Mouse (Mus musculus): ENCODE data around the gene 4930558C23Rik. TPM values are rescaled to one million over a fixed set of nuclear protein-coding genes. Genes with fewer than 3 reads are reported as not detected.
"Not testable (repeated sequence)": the region's sequence is repeated elsewhere in the genome, so short reads cannot be mapped to it uniquely, and the experiment has no call there.

4930558C23Rik gene
- not detected in 2 replicates for polyA plus RNA-seq (2016; fragmentation: Nextera tagmentation; extraction: Ambion mirVana)

GRCm38 (mm10) chr3:95402741-95403140 lies at the start of gene 4930558C23Rik:
4930558C23Rik (minus strand) TSS chr3:95402841.
- H3K4me1 ChIP-seq, result no peaks in the 10 kb centered on the region
- H3K9me3 ChIP-seq, result no peaks in the 10 kb centered on the region
- H3K4me3 ChIP-seq, result no peak within 1 kb of the TSS
- DNase-seq (ENCODE audit: low spot score), result no peak
- no peaks in the 10 kb centered on the region for H3K27me3 ChIP-seq (ENCODE audit: insufficient read depth, poor library complexity, severe bottlenecking)
- H3K36me3 ChIP-seq, result no peaks in the 10 kb centered on the region
- no peak within 1 kb of the TSS for H3K27ac ChIP-seq
- 89% methylated on average over 3 of the region's 3 CpGs for WGBS

GRCm38 (mm10) chr3:95450915-95451314 lies 48.3 kb upstream of the 4930558C23Rik start:
- Histone ChIP-seq H3K4me1 (no peaks in the 10 kb centered on the region; the same call in 1 of the 2 replicates), H3K27me3 (ENCODE audit: insufficient read depth, poor library complexity, severe bottlenecking) (no peaks in the 10 kb centered on the region), H3K36me3 (peaks cover 41% of the 10 kb centered on the region), H3K4me3 (no peak overlapping the region), H3K27ac (no peak overlapping the region), H3K9me3 (no peaks in the 10 kb centered on the region)
- 92% methylated on average over 3 of the region's 3 CpGs for WGBS
- no peak for DNase-seq (ENCODE audit: low spot score)

DNA sequence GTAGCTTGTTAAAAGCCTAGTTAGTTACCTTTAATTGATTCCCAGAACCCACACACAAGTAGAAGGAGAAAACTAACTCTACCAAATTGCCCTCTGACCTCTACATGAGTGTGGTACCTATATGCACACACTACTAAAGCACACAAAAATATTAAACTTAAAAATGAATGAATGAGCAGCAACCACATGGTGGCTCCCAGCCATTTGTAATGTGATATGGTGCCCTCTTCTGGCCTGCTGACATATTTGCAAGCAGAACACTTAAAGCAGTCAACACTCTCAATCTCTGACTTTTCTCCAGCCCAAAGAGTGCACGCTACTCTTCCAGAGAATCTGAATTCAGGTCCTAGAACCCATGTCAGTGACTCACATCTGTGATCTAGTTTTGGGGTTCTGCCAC lies 47.8 kb upstream of the 4930558C23Rik start:
- Histone ChIP-seq H3K4me1 (peaks cover 1% of the 10 kb centered on the region; the same call in 1 of the 2 replicates), H3K27me3 (ENCODE audit: insufficient read depth, poor library complexity, severe bottlenecking) (no peaks in the 10 kb centered on the region), H3K4me3 (no peak overlapping the region), H3K36me3 (peaks cover 41% of the 10 kb centered on the region), H3K27ac (no peak overlapping the region), H3K9me3 (no peaks in the 10 kb centered on the region)
- peak; percentile 78 for DNase-seq (ENCODE audit: low spot score)
- WGBS, result 20% methylated on average over 1 of the region's 1 CpGs

DNA sequence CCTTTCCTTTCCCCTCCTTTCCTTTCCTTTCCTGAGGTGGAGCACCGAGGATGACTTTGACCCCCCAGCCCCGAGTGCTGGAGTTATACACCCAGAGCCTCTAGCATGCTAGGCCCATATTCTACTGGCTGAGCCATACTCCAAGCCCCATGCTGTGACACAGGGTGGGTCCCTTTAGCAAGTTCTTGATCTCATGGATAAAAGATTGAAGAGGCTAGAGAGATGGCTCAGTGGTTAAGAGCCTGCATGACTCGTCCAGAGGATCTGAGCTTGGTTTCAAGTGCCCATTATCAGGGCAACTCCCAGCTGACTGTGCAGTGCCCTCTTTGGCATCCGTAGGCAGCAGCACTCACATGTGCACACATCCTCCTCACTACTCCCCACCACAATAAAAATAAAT lies 42.7 kb upstream of the 4930558C23Rik start:
- WGBS, result 69% methylated on average over 4 of the region's 4 CpGs

GRCm38 (mm10) chr3:95442406-95443117 lies 39.9 kb upstream of the 4930558C23Rik start:
- no peaks in the 10 kb centered on the region for H3K27me3 ChIP-seq (ENCODE audit: insufficient read depth, poor library complexity, severe bottlenecking)
- 89% methylated on average over 5 of the region's 5 CpGs for WGBS
- H3K9me3 ChIP-seq, result no peaks in the 10 kb centered on the region
- no peak for DNase-seq (ENCODE audit: low spot score)
- no peak overlapping the region for H3K4me3 ChIP-seq
- H3K27ac ChIP-seq, result no peak overlapping the region
- H3K36me3 ChIP-seq, result peaks cover 20% of the 10 kb centered on the region
- H3K4me1 ChIP-seq, result peaks cover 3% of the 10 kb centered on the region; the same call in 1 of the 2 replicates

More for the DNA sequence above, 42.7 kb upstream of the 4930558C23Rik start:
- Histone ChIP-seq H3K4me3 (no peak overlapping the region), H3K36me3 (peaks cover 16% of the 10 kb centered on the region), H3K4me1 (peaks cover 3% of the 10 kb centered on the region; the same call in 1 of the 2 replicates), H3K9me3 (no peaks in the 10 kb centered on the region), H3K27me3 (ENCODE audit: insufficient read depth, poor library complexity, severe bottlenecking) (no peaks in the 10 kb centered on the region), H3K27ac (no peak overlapping the region)
- no peak for DNase-seq (ENCODE audit: low spot score)

DNA sequence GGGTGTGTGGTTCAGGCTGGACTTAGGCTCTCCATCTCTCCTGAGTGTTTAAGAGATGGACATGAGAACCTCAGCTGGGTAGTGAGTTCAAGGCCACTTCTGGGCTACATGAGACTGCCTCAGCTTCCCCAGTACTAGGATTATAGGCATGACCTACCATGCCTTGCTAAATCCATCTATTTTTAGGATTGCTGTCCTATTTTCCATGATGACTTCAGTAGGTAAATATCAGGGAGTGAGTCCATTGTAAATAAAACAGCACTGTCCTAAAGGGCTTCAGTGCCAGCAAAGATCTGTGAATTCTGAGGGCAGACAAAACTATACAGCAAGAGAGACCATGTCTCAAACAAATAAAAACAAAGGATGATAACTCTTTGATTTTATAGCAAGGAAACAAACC lies 37.0 kb upstream of the 4930558C23Rik start:
- H3K4me1 ChIP-seq, result peaks cover 5% of the 10 kb centered on the region; the same call in 1 of the 2 replicates
- no peak for DNase-seq (ENCODE audit: low spot score)
- H3K36me3 ChIP-seq, result peaks cover 30% of the 10 kb centered on the region
- no peak overlapping the region for H3K27ac ChIP-seq
- no peak overlapping the region for H3K4me3 ChIP-seq
- H3K9me3 ChIP-seq, result no peaks in the 10 kb centered on the region
- no peaks in the 10 kb centered on the region for H3K27me3 ChIP-seq (ENCODE audit: insufficient read depth, poor library complexity, severe bottlenecking)

DNA sequence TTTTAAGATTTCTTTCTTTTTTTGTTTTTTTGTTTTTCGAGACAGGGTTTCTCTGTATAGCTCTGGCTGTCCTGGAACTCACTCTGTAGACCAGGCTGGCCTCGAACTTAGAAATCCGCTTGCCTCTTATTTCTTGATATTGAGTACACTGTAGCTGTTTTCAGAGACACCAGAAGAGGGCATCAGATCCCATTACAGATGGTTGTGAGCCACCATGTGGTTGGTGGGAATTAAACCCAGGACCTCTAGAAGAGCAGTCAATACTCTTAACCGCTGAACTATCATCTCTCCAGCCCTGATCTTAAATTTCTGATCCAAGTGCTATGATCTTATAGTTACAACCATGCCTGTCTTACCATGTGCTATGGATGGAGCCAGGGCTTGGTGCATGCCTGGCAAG lies 36.0 kb upstream of the 4930558C23Rik start:
- WGBS, result 91% methylated on average over 4 of the region's 4 CpGs
- H3K9me3 ChIP-seq; H3K27ac ChIP-seq; DNase-seq (ENCODE audit: low spot score); H3K4me1 ChIP-seq; H3K27me3 ChIP-seq (ENCODE audit: insufficient read depth, poor library complexity, severe bottlenecking); H3K4me3 ChIP-seq: not testable (repeated sequence)
- H3K36me3 ChIP-seq, result peaks cover 26% of the 10 kb centered on the region

DNA sequence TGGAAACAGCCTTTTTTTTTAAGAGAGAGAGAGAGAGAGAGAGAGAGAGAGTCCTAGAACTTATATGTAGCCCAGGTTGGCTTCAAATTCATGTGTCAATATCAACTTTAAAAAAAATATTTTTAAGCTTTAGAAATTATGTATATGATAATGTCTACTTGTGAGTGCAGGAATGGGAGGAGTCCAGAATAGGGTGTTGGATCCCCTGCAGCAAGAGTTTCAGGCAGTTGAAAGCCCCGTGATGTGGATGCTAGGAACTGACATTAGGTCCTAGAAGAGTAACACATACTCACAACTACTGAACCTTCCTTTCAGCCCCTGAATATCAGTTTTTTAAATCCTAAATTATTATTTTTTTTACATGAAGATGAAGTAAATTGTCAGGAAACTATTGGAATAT lies 32.9 kb upstream of the 4930558C23Rik start:
- 48% methylated on average over 1 of the region's 1 CpGs for WGBS
- Histone ChIP-seq H3K4me1 (peaks cover 5% of the 10 kb centered on the region; the same call in 1 of the 2 replicates), H3K4me3 (peak overlapping the region; percentile 93), H3K9me3 (no peaks in the 10 kb centered on the region), H3K36me3 (peaks cover 26% of the 10 kb centered on the region), H3K27ac (no peak overlapping the region), H3K27me3 (ENCODE audit: insufficient read depth, poor library complexity, severe bottlenecking) (no peaks in the 10 kb centered on the region)
- DNase-seq (ENCODE audit: low spot score), result no peak

GRCm38 (mm10) chr3:95434983-95435370 lies 32.3 kb upstream of the 4930558C23Rik start:
- Histone ChIP-seq H3K9me3 (no peaks in the 10 kb centered on the region), H3K36me3 (peaks cover 26% of the 10 kb centered on the region), H3K4me1 (peaks cover 5% of the 10 kb centered on the region; the same call in 1 of the 2 replicates), H3K27ac (peak overlapping the region; percentile 97), H3K27me3 (ENCODE audit: insufficient read depth, poor library complexity, severe bottlenecking) (no peaks in the 10 kb centered on the region), H3K4me3 (peak overlapping the region; percentile 93)
- no peak for DNase-seq (ENCODE audit: low spot score)
- WGBS, result 2% methylated on average over 7 of the region's 7 CpGs

DNA sequence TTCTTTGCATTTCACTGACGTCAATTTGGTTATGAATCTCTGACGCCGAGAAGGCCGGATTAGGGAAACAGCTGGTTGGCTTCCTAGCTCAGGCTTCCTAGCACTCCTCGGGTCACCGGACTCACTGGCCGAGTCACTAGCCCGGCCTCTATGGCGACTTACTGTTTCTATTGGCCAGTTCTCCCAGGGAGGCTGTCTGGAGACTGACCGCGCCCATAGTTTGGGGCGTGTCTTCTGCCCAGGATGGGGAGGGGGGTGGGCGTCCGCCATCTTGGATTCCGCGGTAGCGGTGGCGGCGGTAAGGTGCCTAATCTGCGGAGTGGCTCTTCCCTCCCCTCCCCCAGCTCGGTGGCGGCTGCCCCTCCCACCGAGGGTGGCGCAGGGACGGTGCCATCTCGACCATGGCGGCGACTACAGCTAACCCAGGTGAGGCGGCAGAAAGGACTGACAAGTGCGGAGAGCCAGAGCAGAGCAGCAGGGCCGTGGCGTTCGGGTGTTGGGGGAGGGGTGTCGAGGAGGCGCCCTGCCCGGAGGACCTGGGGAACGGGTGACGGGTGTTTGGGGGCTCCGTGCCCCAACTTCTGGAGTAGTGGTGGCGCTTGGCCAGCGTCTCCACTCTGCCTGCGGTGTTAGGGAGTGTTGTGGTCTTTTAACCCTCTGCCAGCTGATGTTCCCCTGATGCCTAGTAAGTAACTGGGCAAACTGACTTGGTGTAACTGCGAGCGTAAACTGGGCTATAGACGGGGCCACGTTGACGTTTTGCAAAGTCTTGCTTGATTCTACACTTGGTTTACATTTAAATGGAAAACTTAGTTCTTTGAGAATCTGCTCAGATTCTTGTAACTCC lies 31.7 kb upstream of the 4930558C23Rik start, which contains the start of gene Arnt:
Gene Arnt (plus strand): TSS at position 253 of the 847 bp plus-strand sequence.
- Histone ChIP-seq H3K36me3 (peaks cover 24% of the 10 kb centered on the region), H3K4me3 (peak within 1 kb of the TSS; percentile 93), H3K4me1 (peaks cover 5% of the 10 kb centered on the region; the same call in 1 of the 2 replicates), H3K27ac (peak within 1 kb of the TSS; percentile 97), H3K9me3 (no peaks in the 10 kb centered on the region), H3K27me3 (ENCODE audit: insufficient read depth, poor library complexity, severe bottlenecking) (no peaks in the 10 kb centered on the region)
- DNase-seq (ENCODE audit: low spot score), result peak; percentile 99
- under 1% methylated on average over 47 of the region's 47 CpGs for WGBS

DNA sequence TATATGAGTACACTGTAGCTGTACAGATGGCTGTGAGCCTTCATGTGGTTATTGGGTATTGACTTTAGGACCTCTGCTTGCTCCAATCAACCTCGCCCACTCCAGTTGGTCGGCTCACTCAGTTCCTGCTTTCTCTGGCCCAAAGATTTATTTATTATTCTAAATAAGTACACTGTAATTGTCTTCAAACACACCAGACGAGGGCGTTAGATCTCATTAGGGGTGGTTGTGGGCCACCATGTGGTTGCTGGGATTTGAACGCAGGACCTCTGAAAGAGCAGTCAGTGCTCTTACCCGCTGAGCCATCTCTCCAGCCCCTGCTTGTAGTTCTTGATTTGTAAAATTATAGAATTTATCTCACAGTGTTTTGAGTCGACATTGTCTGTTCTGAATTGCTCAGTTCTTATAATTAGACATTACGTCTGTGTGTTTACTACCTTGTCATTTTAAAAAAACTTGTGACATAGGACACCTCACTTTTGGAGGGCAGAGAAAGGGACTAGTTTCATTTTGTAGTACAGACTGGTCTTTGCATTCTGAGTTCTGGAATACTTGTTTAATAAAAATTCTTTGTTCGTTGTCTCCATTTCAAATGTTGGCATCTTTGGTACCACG lies 30.8 kb upstream of the 4930558C23Rik start:
- Histone ChIP-seq H3K27ac (peak overlapping the region; percentile 97), H3K9me3 (no peaks in the 10 kb centered on the region), H3K4me3 (peak overlapping the region; percentile 93), H3K27me3 (ENCODE audit: insufficient read depth, poor library complexity, severe bottlenecking) (no peaks in the 10 kb centered on the region), H3K4me1 (peaks cover 5% of the 10 kb centered on the region; the same call in 1 of the 2 replicates), H3K36me3 (peaks cover 19% of the 10 kb centered on the region)
- 73% methylated on average over 10 of the region's 10 CpGs for WGBS
- DNase-seq (ENCODE audit: low spot score), result no peak

DNA sequence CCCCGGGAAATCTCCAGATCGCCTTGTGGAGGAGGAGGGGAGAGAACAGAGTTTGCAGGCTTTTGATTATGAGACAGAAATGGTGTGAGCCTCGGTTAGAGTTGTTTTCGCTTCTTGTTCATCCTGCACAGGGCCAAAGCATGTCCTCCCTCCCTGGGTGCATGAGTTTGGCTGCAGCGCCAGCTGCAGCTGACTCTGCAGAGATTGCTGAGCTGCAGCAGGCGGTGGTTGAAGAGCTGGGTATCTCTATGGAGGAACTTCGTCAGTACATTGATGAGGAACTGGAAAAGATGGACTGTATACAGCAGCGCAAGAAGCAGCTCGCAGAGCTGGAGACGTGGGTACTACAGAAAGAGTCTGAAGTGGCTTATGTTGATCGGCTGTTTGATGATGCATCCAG lies 25.8 kb upstream of the 4930558C23Rik start:
- not testable (repeated sequence) for H3K9me3 ChIP-seq; H3K4me3 ChIP-seq; DNase-seq (ENCODE audit: low spot score); H3K36me3 ChIP-seq; H3K27ac ChIP-seq; H3K27me3 ChIP-seq (ENCODE audit: insufficient read depth, poor library complexity, severe bottlenecking); H3K4me1 ChIP-seq
- WGBS, result 64% methylated on average over 4 of the region's 11 CpGs

- WGBS, result 18% methylated on average over 16 of the region's 21 CpGs
- not testable (repeated sequence) for H3K27me3 ChIP-seq (ENCODE audit: insufficient read depth, poor library complexity, severe bottlenecking); DNase-seq (ENCODE audit: low spot score); H3K36me3 ChIP-seq; H3K4me1 ChIP-seq; H3K9me3 ChIP-seq
- peak overlapping the region; percentile 53 for H3K4me3 ChIP-seq
- peak overlapping the region; percentile 70 for H3K27ac ChIP-seq
Observed at GRCm38 (mm10) chr3:95427891-95428238, 25.2 kb upstream of the 4930558C23Rik start.
